Mouse (Mus musculus) thymus, postnatal 0 days (tissue): Measurements from ENCODE around the gene Sprr2f. TPM values are rescaled to one million over a fixed set of nuclear protein-coding genes. Genes with fewer than 3 reads are reported as not detected.

Source experiments
- DNase-seq: peaks from one replicate; pipeline ENCODE4 v3.0.0-alpha.2; 2015; ENCODE audit warnings: low spot score
- polyA plus RNA-seq: library from polyadenylated mRNA; unstranded; fragments of >200 nt; fragmentation: Nextera tagmentation; extraction: Ambion mirVana; gene quantifications from 2 replicates; pipeline ENCODE4 v1.2.1, GENCODE M21; 2015

Sprr2f gene
- 1.3 and 1.5 TPM in 2 replicates for polyA plus RNA-seq

GRCm38 (mm10) chr3:92364887-92365286 lies at the start of gene Sprr2f:
Sprr2f (plus strand) TSS chr3:92365187.
- no peak for DNase-seq

GRCm38 (mm10) chr3:92316320-92316719 lies 48.7 kb upstream of the Sprr2f start, which contains the start of gene Sprr2b:
Sprr2b (plus strand) TSS chr3:92316620.
- DNase-seq, result no peak

- no peak for DNase-seq
Measured at GRCm38 (mm10) chr3:92317384-92317783, 47.6 kb upstream of the Sprr2f start.

- no peak for DNase-seq
Measured at GRCm38 (mm10) chr3:92336278-92336677, 28.7 kb upstream of the Sprr2f start.

- DNase-seq, result no peak
Measured at GRCm38 (mm10) chr3:92338840-92339239, 26.1 kb upstream of the Sprr2f start, which contains the start of gene Sprr2d. Sprr2d (plus strand) TSS chr3:92339140.

- no peak for DNase-seq
Measured at GRCm38 (mm10) chr3:92351843-92352242, 13.1 kb upstream of the Sprr2f start, which contains the start of gene Sprr2e. Sprr2e (plus strand) TSS chr3:92352143.

- no peak for DNase-seq
Measured at GRCm38 (mm10) chr3:92361619-92362018, 3.4 kb upstream of the Sprr2f start.

- DNase-seq, result no peak
Measured at GRCm38 (mm10) chr3:92373613-92374012, 8.6 kb downstream of the Sprr2f start.

GRCm38 (mm10) chr3:92385385-92385784 lies 20.4 kb downstream of the Sprr2f start, which contains the start of gene Sprr2h:
Sprr2h (plus strand) TSS chr3:92385685.
- DNase-seq, result no peak

- DNase-seq, result no peak
Measured at GRCm38 (mm10) chr3:92394301-92394700, 29.3 kb downstream of the Sprr2f start.

GRCm38 (mm10) chr3:92407691-92408090 lies 42.7 kb downstream of the Sprr2f start, which contains the start of gene Sprr2i:
Sprr2i (plus strand) TSS chr3:92407991.
- DNase-seq, result no peak

Other genes starting within 250 kb of the Sprr2f start
- gene Prr9, start 241.2 kb upstream of the Sprr2f start, polyA plus RNA-seq, result 0.61 and 0.67 TPM in 2 replicates
- not detected in 2 replicates for gene Lelp1, start 222.4 kb upstream of the Sprr2f start, polyA plus RNA-seq
- gene Sprr2a1, start 149.4 kb upstream of the Sprr2f start, polyA plus RNA-seq, result 2.0 and 2.5 TPM in 2 replicates
- gene Sprr2a2, start 149.3 kb upstream of the Sprr2f start, polyA plus RNA-seq, result 246 and 255 TPM in 2 replicates
- gene Sprr2a3, start 79.8 kb upstream of the Sprr2f start, polyA plus RNA-seq, result 17.8 and 22.9 TPM in 2 replicates
- gene Sprr2b, start 48.6 kb upstream of the Sprr2f start, polyA plus RNA-seq, result 0.51 and 0.96 TPM in 2 replicates
- gene Sprr2d, start 26.0 kb upstream of the Sprr2f start, polyA plus RNA-seq, result 1.1 and 1.4 TPM in 2 replicates
- 0.22 and 0.38 TPM in 2 replicates for gene Sprr2e, start 13.0 kb upstream of the Sprr2f start, polyA plus RNA-seq
- 0.39 TPM in 1 of 2 replicates, not detected in the other for gene Sprr2h, start 20.5 kb downstream of the Sprr2f start, polyA plus RNA-seq
- gene Sprr2i, start 42.8 kb downstream of the Sprr2f start, polyA plus RNA-seq, result 1.7 and 2.3 TPM in 2 replicates
- gene Sprr2j-ps, start 52.9 kb downstream of the Sprr2f start, polyA plus RNA-seq, result 0.19 and 0.29 TPM in 2 replicates
- 9.3 and 9.4 TPM in 2 replicates for gene Gm9774, start 64.2 kb downstream of the Sprr2f start, polyA plus RNA-seq
- gene Sprr2k, start 67.4 kb downstream of the Sprr2f start, polyA plus RNA-seq, result 0.46 and 0.49 TPM in 2 replicates
- 0.68 and 1.1 TPM in 2 replicates for gene Sprr1b, start 73.6 kb downstream of the Sprr2f start, polyA plus RNA-seq
- 1.4 TPM in 1 of 2 replicates, not detected in the other for gene Sprr3, start 93.5 kb downstream of the Sprr2f start, polyA plus RNA-seq
- 14.9 and 17.7 TPM in 2 replicates for gene Sprr1a, start 120.7 kb downstream of the Sprr2f start, polyA plus RNA-seq
- 1.1 TPM in 1 of 2 replicates, not detected in the other for gene Sprr4, start 135.3 kb downstream of the Sprr2f start, polyA plus RNA-seq
- 0.46 TPM in 1 of 2 replicates, not detected in the other for gene 2310046K23Rik, start 169.3 kb downstream of the Sprr2f start, polyA plus RNA-seq
- 0.14 and 0.25 TPM in 2 replicates for gene Ivl, start 208.5 kb downstream of the Sprr2f start, polyA plus RNA-seq
- 0.16 TPM in 1 of 2 replicates, not detected in the other for gene Smcp, start 223.8 kb downstream of the Sprr2f start, polyA plus RNA-seq
- not detected in 2 replicates for gene 2210017I01Rik, start 242.3 kb downstream of the Sprr2f start, polyA plus RNA-seq